Mouse (Mus musculus): ENCODE data around the gene Hpd. TPM values are rescaled to one million over a fixed set of nuclear protein-coding genes. Genes with fewer than 3 reads are reported as not detected.

Gene Hpd
- polyA plus RNA-seq, 1 experiment from 2014 or later: not detected

DNA sequence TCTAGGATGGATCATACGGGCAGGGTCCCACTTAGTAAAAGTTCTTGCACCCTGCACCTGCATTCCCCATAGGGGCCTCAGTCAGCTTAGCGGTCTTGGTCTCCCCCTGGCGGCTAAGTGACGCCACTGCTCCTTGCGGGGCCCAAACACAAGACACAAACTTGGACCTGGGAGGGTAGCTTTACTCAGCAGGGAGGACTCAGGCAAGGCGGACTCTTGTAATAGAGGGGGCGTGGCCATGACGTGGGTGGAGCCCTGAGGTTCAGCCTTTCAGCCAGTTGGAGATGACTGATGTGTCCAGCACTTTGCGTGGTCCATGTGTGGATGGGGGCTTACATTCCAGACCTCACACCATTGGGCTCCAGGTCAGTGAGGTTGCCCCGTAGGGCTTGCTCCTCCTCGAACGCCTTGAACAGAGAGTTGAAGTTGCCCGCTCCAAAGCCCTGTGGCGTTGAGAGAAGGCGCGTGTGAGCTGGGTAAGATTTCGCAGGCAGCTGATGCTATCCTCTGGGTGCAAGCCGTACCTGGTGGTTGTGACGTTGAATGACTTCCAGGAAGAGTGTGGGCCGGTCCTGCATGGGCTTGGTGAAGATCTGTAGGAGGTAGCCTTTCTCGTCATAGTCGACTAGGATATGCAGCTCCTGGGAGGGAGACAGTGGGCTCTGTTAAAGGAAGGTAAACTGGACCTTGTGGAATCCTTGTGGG lies 10.7 kb downstream of the Hpd start:
- Histone ChIP-seq H3K9ac (ENCODE audit: low read depth, low read length) (no peak overlapping the region), H3K27ac (ENCODE audit: low read depth, low read length) (no peak overlapping the region), H3K36me3 (ENCODE audit: control insufficient read depth, insufficient read depth, low read length) (peaks cover 2% of the 10 kb centered on the region; the same call in 1 of the 2 replicates), H3K4me1 (ENCODE audit: control insufficient read depth, insufficient read depth, low read depth, low read length) (no peaks in the 10 kb centered on the region; the same call in 1 of the 2 replicates), H3K4me2 (ENCODE audit: low read length) (peak overlapping the region; percentile 46), H3K27me3 (replicated peaks; ENCODE audit: control insufficient read depth, insufficient read depth, low read length) (no peaks in the 10 kb centered on the region), H3K9me3 (ENCODE audit: control insufficient read depth, low read length) (no peaks in the 10 kb centered on the region), H3K4me3 (ENCODE audit: low read length) (no peak overlapping the region)
- WGBS: 11% methylated on average over 22 of the region's 22 CpGs
- ATAC-seq: peak; percentile 70

DNA sequence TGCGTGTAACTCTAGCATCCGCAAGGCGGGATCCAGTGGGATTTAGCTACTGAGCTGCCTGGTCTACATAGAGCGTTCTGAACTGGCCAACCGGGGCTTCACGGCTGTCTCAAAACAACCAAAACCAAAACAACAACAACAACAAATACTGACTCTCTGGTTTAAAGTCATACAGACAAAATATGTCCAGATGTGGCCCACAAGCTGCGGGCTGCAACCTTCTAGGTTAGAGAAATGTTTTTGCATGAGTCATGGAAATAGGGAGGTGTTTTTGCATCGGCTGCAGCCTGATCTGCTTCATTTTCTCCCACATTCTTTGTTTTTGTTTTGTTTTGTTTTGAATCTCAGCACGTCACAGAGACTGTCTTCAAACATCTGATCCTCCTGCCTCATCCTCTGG lies 12.2 kb downstream of the Hpd start:
- H3K4me3 ChIP-seq (ENCODE audit: low read length): no peak overlapping the region
- no peaks in the 10 kb centered on the region; the same call in 1 of the 2 replicates for H3K4me1 ChIP-seq (ENCODE audit: control insufficient read depth, insufficient read depth, low read depth, low read length)
- H3K27me3 ChIP-seq (replicated peaks; ENCODE audit: control insufficient read depth, insufficient read depth, low read length): no peaks in the 10 kb centered on the region
- no peaks in the 10 kb centered on the region for H3K9me3 ChIP-seq (ENCODE audit: control insufficient read depth, low read length)
- 79% methylated on average over 9 of the region's 9 CpGs for whole genome bisulfite sequencing
- no peak overlapping the region for H3K4me2 ChIP-seq (ENCODE audit: low read length)
- peaks cover 14% of the 10 kb centered on the region for H3K36me3 ChIP-seq (ENCODE audit: control insufficient read depth, insufficient read depth, low read length)
- ATAC-seq: no peak
- H3K9ac ChIP-seq (ENCODE audit: low read depth, low read length): no peak overlapping the region
- H3K27ac ChIP-seq (ENCODE audit: low read depth, low read length): no peak overlapping the region

DNA sequence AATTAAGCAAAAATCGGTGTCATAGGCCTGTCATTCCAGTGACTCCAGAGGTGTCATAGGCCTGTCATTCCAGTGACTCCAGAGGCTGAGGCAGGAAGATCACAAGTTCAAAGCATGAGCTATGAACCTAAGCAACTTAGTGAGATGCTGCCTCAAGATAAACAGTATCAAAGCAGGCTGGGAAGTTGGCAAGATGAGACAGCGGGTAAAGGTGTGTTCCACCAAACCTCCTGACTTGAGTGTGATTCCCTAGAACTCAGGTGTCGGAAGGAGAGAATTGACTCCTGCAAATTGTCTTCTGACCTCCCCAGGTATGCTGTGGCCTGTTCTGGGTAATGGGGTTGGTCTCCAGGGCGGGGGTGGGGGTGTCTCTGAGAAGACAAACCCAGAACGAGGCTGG lies 13.2 kb downstream of the Hpd start, which contains the start of gene Psmd9:
TSS of gene Psmd9 (plus strand) at position 130 of the 400 bp plus-strand sequence.
- no peak within 1 kb of the TSS for H3K27ac ChIP-seq (ENCODE audit: low read depth, low read length)
- H3K4me3 ChIP-seq (ENCODE audit: low read length): no peak within 1 kb of the TSS
- H3K9ac ChIP-seq (ENCODE audit: low read depth, low read length): no peak within 1 kb of the TSS
- WGBS: 85% methylated on average over 5 of the region's 5 CpGs
- ATAC-seq: no peak
- H3K4me2 ChIP-seq (ENCODE audit: low read length): no peak within 1 kb of the TSS
- H3K27me3 ChIP-seq (replicated peaks; ENCODE audit: control insufficient read depth, insufficient read depth, low read length): no peaks in the 10 kb centered on the region
- no peaks in the 10 kb centered on the region; the same call in 1 of the 2 replicates for H3K4me1 ChIP-seq (ENCODE audit: control insufficient read depth, insufficient read depth, low read depth, low read length)
- peaks cover 15% of the 10 kb centered on the region for H3K36me3 ChIP-seq (ENCODE audit: control insufficient read depth, insufficient read depth, low read length)
- no peaks in the 10 kb centered on the region for H3K9me3 ChIP-seq (ENCODE audit: control insufficient read depth, low read length)

DNA sequence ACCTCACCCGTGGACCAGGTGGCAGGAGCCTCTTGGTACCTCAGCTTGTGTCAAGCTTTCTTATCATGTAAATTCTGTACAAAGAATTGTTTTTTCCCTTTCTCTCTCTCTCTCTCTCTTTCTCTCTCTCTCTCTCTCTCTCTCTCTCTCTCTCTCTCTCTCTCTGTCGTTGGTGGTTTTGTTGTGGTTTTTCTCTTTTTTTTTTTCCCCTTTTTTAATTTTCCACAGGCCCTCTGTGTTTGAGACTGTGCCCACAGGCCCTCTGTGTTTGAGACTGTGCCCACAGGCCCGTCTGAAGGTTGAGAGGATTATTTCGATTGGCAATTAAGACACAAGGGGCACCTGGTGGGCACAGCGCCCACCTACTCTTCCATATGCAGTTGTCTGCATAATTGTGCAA lies 14.9 kb downstream of the Hpd start:
- H3K36me3 ChIP-seq (ENCODE audit: control insufficient read depth, insufficient read depth, low read length): peaks cover 27% of the 10 kb centered on the region
- H3K4me2 ChIP-seq (ENCODE audit: low read length): no peak overlapping the region
- H3K27me3 ChIP-seq (replicated peaks; ENCODE audit: control insufficient read depth, insufficient read depth, low read length): no peaks in the 10 kb centered on the region
- H3K4me1 ChIP-seq (ENCODE audit: control insufficient read depth, insufficient read depth, low read depth, low read length): no peaks in the 10 kb centered on the region; the same call in 1 of the 2 replicates
- no peak overlapping the region for H3K4me3 ChIP-seq (ENCODE audit: low read length)
- H3K9me3 ChIP-seq (ENCODE audit: control insufficient read depth, low read length): no peaks in the 10 kb centered on the region
- no peak for ATAC-seq
- no peak overlapping the region for H3K9ac ChIP-seq (ENCODE audit: low read depth, low read length)
- 58% methylated on average over 5 of the region's 5 CpGs for WGBS
- H3K27ac ChIP-seq (ENCODE audit: low read depth, low read length): no peak overlapping the region

DNA sequence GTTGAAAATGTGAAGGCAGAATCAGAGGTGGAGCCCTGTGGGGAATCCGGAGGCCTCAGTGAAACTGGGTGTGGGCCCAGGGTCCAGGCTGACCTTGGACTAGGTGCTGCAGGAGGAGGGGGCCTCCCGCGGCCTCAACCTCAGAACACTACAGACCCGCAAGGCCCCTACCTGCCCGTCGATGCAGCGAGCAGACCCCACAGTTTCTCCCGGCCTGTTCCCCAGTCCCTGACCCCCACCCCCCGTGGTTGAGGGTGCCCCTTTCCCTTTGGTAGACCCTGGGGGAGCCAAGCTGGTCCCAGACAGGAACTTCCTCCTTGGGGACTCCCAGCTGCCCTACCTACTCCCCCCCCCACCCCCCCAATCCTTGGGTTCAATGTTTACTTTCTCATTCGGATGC lies 16.1 kb downstream of the Hpd start:
- H3K27me3 ChIP-seq (replicated peaks; ENCODE audit: control insufficient read depth, insufficient read depth, low read length): no peaks in the 10 kb centered on the region
- no peak overlapping the region for H3K9ac ChIP-seq (ENCODE audit: low read depth, low read length)
- no peak overlapping the region for H3K4me3 ChIP-seq (ENCODE audit: low read length)
- 88% methylated on average over 10 of the region's 10 CpGs for WGBS
- H3K36me3 ChIP-seq (ENCODE audit: control insufficient read depth, insufficient read depth, low read length): peaks cover 32% of the 10 kb centered on the region
- no peaks in the 10 kb centered on the region for H3K4me1 ChIP-seq (ENCODE audit: control insufficient read depth, insufficient read depth, low read depth, low read length)
- H3K27ac ChIP-seq (ENCODE audit: low read depth, low read length): no peak overlapping the region
- no peaks in the 10 kb centered on the region for H3K9me3 ChIP-seq (ENCODE audit: control insufficient read depth, low read length)
- no peak overlapping the region for H3K4me2 ChIP-seq (ENCODE audit: low read length)
- ATAC-seq: no peak

DNA sequence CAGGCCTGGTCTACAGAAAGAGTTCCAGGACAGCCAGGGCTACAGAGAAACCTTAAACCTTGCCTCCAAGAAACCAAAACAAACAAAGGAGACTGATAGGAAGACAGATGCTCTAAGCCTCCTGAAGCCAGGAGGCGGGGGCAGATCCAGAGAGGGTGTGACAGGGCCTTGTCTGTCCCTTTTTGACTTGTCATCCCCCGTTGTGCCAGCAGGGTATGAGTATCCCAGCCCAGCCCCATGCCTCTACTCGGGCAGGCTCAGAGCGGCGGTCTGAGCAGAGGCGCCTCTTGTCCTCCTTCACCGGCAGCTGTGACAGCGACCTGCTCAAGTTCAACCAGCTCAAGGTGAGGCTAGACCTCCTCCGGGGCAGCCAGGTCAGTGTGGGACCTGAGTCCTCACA lies 19.6 kb downstream of the Hpd start:
- Histone ChIP-seq H3K4me2 (ENCODE audit: low read length) (no peak overlapping the region), H3K9me3 (ENCODE audit: control insufficient read depth, low read length) (no peaks in the 10 kb centered on the region), H3K27me3 (replicated peaks; ENCODE audit: control insufficient read depth, insufficient read depth, low read length) (no peaks in the 10 kb centered on the region), H3K36me3 (ENCODE audit: control insufficient read depth, insufficient read depth, low read length) (peaks cover 55% of the 10 kb centered on the region), H3K27ac (ENCODE audit: low read depth, low read length) (no peak overlapping the region), H3K9ac (ENCODE audit: low read depth, low read length) (no peak overlapping the region), H3K4me1 (ENCODE audit: control insufficient read depth, insufficient read depth, low read depth, low read length) (no peaks in the 10 kb centered on the region), H3K4me3 (ENCODE audit: low read length) (no peak overlapping the region)
- WGBS: 80% methylated on average over 9 of the region's 9 CpGs
- ATAC-seq: no peak

DNA sequence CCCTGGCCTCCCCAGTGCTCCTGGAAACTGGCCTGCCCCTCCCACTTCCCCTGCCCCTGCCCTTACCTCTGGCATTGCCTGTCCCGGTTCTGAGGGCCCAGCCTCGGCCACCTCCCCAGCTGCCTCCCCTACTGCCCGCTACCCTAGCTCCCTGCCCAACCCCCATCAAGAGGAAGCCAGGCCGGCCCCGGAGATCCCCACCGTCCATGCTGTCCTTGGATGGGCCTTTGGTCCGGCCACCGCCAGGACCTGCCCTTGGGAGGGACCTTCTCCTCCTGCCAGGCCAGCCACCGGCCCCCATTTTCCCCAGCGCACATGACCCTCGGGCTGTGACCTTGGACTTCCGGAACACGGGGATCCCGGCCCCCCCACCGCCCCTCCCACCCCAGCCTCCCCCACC lies 22.2 kb downstream of the Hpd start:
- no peak overlapping the region for H3K4me2 ChIP-seq (ENCODE audit: low read length)
- no peaks in the 10 kb centered on the region for H3K9me3 ChIP-seq (ENCODE audit: control insufficient read depth, low read length)
- ATAC-seq: no peak
- H3K36me3 ChIP-seq (ENCODE audit: control insufficient read depth, insufficient read depth, low read length): peaks cover 54% of the 10 kb centered on the region
- H3K27me3 ChIP-seq (replicated peaks; ENCODE audit: control insufficient read depth, insufficient read depth, low read length): no peaks in the 10 kb centered on the region
- H3K4me1 ChIP-seq (ENCODE audit: control insufficient read depth, insufficient read depth, low read depth, low read length): no peaks in the 10 kb centered on the region
- WGBS: 90% methylated on average over 15 of the region's 15 CpGs
- no peak overlapping the region for H3K27ac ChIP-seq (ENCODE audit: low read depth, low read length)
- H3K9ac ChIP-seq (ENCODE audit: low read depth, low read length): no peak overlapping the region
- no peak overlapping the region for H3K4me3 ChIP-seq (ENCODE audit: low read length)

DNA sequence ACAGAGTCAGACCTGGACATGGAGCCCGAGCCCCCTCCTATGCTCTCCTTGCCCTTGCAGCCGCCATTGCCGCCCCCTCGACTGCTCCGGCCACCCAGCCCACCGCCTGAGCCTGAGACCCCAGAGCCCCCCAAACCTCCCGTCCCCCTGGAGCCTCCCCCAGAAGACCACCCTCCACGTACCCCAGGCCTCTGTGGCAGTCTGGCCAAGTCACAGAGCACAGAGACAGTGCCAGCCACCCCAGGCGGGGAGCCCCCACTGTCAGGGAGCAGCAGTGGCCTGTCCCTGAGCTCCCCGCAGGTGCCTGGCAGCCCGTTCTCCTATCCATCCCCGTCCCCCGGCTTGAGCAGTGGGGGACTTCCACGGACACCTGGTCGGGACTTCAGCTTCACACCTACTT lies 22.7 kb downstream of the Hpd start:
- Histone ChIP-seq H3K4me1 (ENCODE audit: control insufficient read depth, insufficient read depth, low read depth, low read length) (no peaks in the 10 kb centered on the region), H3K27ac (ENCODE audit: low read depth, low read length) (no peak overlapping the region), H3K4me3 (ENCODE audit: low read length) (no peak overlapping the region), H3K36me3 (ENCODE audit: control insufficient read depth, insufficient read depth, low read length) (peaks cover 54% of the 10 kb centered on the region), H3K27me3 (replicated peaks; ENCODE audit: control insufficient read depth, insufficient read depth, low read length) (no peaks in the 10 kb centered on the region), H3K9ac (ENCODE audit: low read depth, low read length) (no peak overlapping the region), H3K9me3 (ENCODE audit: control insufficient read depth, low read length) (no peaks in the 10 kb centered on the region), H3K4me2 (ENCODE audit: low read length) (no peak overlapping the region)
- ATAC-seq: no peak
- 96% methylated on average over 13 of the region's 15 CpGs for WGBS

DNA sequence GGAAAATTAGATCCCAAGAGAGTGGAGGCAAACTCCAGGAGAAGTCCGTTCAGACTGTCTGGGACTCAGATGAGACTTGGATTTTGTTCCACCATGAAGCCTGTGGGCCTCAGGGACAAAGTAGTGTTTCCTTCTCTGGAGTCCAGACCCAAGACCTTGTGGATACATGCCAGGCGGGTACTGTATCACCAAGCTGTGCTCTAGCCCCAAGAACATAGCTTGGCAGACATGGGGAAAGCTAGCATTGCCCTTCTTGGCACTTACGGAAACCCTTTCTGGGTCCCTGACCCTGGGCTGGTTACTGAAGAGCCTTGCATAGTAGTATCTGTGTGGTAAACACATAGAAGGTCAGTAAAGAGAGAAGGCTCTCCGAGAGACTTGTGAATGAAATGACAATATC lies 23.1 kb downstream of the Hpd start:
- no peak for ATAC-seq
- H3K9ac ChIP-seq (ENCODE audit: low read depth, low read length): no peak overlapping the region
- no peak overlapping the region for H3K4me2 ChIP-seq (ENCODE audit: low read length)
- H3K27ac ChIP-seq (ENCODE audit: low read depth, low read length): no peak overlapping the region
- WGBS: 88% methylated on average over 4 of the region's 4 CpGs
- no peaks in the 10 kb centered on the region for H3K9me3 ChIP-seq (ENCODE audit: control insufficient read depth, low read length)
- no peaks in the 10 kb centered on the region for H3K4me1 ChIP-seq (ENCODE audit: control insufficient read depth, insufficient read depth, low read depth, low read length)
- no peak overlapping the region for H3K4me3 ChIP-seq (ENCODE audit: low read length)
- H3K36me3 ChIP-seq (ENCODE audit: control insufficient read depth, insufficient read depth, low read length): peaks cover 56% of the 10 kb centered on the region
- no peaks in the 10 kb centered on the region for H3K27me3 ChIP-seq (replicated peaks; ENCODE audit: control insufficient read depth, insufficient read depth, low read length)
